Mouse (Mus musculus) MEL (cell line): Measurements from ENCODE around the gene Lgr5. TPM values are rescaled to one million over a fixed set of nuclear protein-coding genes. Genes with fewer than 3 reads are reported as not detected.

ENCODE experiments used
- DNase-seq: peaks from one replicate; pipeline ENCODE4 v3.0.0; 2011; ENCODE audit warnings: low read depth, low spot score
- H3K27ac ChIP-seq: 2 replicates; pipeline ENCODE4 v1.5.1; 2012; ENCODE audit warnings: low read depth, mild to moderate bottlenecking, control low read depth, low read length, moderate library complexity; ENCODE audit not compliant: control insufficient read depth
- H3K27me3 ChIP-seq, 2 experiments: fragments of 150-350 bp in 1 of 2; sonication (generic) in 1 of 2; 2 replicates each; pipeline ENCODE4 v1.6.1; 2012; ENCODE audit warnings: low read length in 2 of 2, mild to moderate bottlenecking in 2 of 2, improper control_type of control experiment in 1 of 2, moderate library complexity in 1 of 2; ENCODE audit not compliant: insufficient read depth in 2 of 2, control insufficient read depth in 1 of 2
- H3K36me3 ChIP-seq, 2 experiments: 2 replicates each; pipeline ENCODE4 v1.6.1; 2012 to 2014; ENCODE audit warnings: low read length in 2 of 2, improper control_type of control experiment in 1 of 2, inconsistent platforms in 1 of 2, mild to moderate bottlenecking in 1 of 2; ENCODE audit not compliant: insufficient read depth in 2 of 2, control insufficient read depth in 1 of 2
- H3K4me1 ChIP-seq, 2 experiments: fragments of 150-350 bp in 1 of 2; sonication (generic) in 1 of 2; 2 replicates each; pipeline ENCODE4 v1.6.1; 2012; ENCODE audit warnings: low read length in 2 of 2, improper control_type of control experiment in 1 of 2, mild to moderate bottlenecking in 1 of 2; ENCODE audit not compliant: insufficient read depth in 2 of 2, control insufficient read depth in 1 of 2
- H3K4me3 ChIP-seq, 2 experiments: fragments of 150-350 bp in 1 of 2; sonication (generic) in 1 of 2; 2 replicates each; pipeline ENCODE4 v1.5.1; 2012; ENCODE audit warnings: low read depth in 2 of 2, low read length in 2 of 2, mild to moderate bottlenecking in 2 of 2, moderate library complexity in 2 of 2, control low read depth in 1 of 2, improper control_type of control experiment in 1 of 2; ENCODE audit not compliant: control insufficient read depth in 1 of 2, insufficient read depth in 1 of 2
- H3K79me2 ChIP-seq: 2 replicates; pipeline ENCODE4 v1.6.1; 2012; ENCODE audit warnings: mild to moderate bottlenecking, low read length, moderate library complexity; ENCODE audit not compliant: control insufficient read depth, poor library complexity, insufficient read depth
- H3K9ac ChIP-seq: 2 replicates; pipeline ENCODE4 v1.6.1; 2012; ENCODE audit warnings: low read depth, mild to moderate bottlenecking, control low read depth, low read length, moderate library complexity; ENCODE audit not compliant: control insufficient read depth, poor library complexity, severe bottlenecking
- H3K9me3 ChIP-seq: fragments of 150-350 bp; sonication (generic); replicated peaks from 2 replicates; pipeline ENCODE4 v1.6.1; 2012; ENCODE audit warnings: mild to moderate bottlenecking, low read length, improper control_type of control experiment, moderate library complexity; ENCODE audit not compliant: insufficient read depth
- BHLHE40 ChIP-seq: IDR thresholded peaks from 2 replicates; pipeline ENCODE4 v1.6.1; 2012; ENCODE audit warnings: low read depth, mild to moderate bottlenecking, inconsistent platforms, low read length, improper control_type of control experiment, borderline replicate concordance
- CHD1 ChIP-seq: IDR thresholded peaks from 2 replicates; pipeline ENCODE4 v1.6.1; 2012; ENCODE audit warnings: low read depth, mild to moderate bottlenecking, inconsistent platforms, low read length, improper control_type of control experiment
- CHD2 ChIP-seq: IDR thresholded peaks from 2 replicates; pipeline ENCODE4 v1.6.1; 2011; ENCODE audit warnings: low read length, improper control_type of control experiment
- CTCF ChIP-seq, 3 experiments: IDR thresholded peaks in 2 of 3; conservative IDR thresholded peaks in 1 of 3; 2 replicates each; pipeline ENCODE4 v1.5.1; 2011 to 2012; ENCODE audit warnings: low read length in 3 of 3, low read depth in 2 of 3, mild to moderate bottlenecking in 2 of 3, improper control_type of control experiment in 1 of 3, inconsistent platforms in 1 of 3, mixed read lengths in 1 of 3, moderate library complexity in 1 of 3; ENCODE audit not compliant: control insufficient read depth in 1 of 3, insufficient read depth in 1 of 3, poor library complexity in 1 of 3, severe bottlenecking in 1 of 3
- ELF1 ChIP-seq: IDR thresholded peaks from 2 replicates; pipeline ENCODE4 v1.6.1; 2014; ENCODE audit warnings: low read depth, mild to moderate bottlenecking, inconsistent platforms, low read length, improper control_type of control experiment, moderate library complexity
- GABPA ChIP-seq: IDR thresholded peaks from 2 replicates; pipeline ENCODE4 v1.6.1; 2012; ENCODE audit warnings: low read depth, mild to moderate bottlenecking, inconsistent platforms, low read length, improper control_type of control experiment, moderate library complexity
- GATA1 ChIP-seq: IDR thresholded peaks from 2 replicates; pipeline ENCODE4 v1.6.1; 2011; ENCODE audit warnings: low read depth, low read length, improper control_type of control experiment
- HCFC1 ChIP-seq: IDR thresholded peaks from 2 replicates; pipeline ENCODE4 v1.6.1; 2012; ENCODE audit warnings: low read depth, mild to moderate bottlenecking, inconsistent platforms, low read length, improper control_type of control experiment, moderate library complexity
- KAT2A ChIP-seq: conservative IDR thresholded peaks from 2 replicates; pipeline ENCODE4 v1.6.1; 2012; ENCODE audit warnings: low read depth, low read length, improper control_type of control experiment, inconsistent platforms
- MAZ ChIP-seq: IDR thresholded peaks from 2 replicates; pipeline ENCODE4 v1.6.1; 2012; ENCODE audit warnings: low read depth, mild to moderate bottlenecking, inconsistent platforms, low read length, improper control_type of control experiment
- MEF2A ChIP-seq: IDR thresholded peaks from 2 replicates; pipeline ENCODE4 v1.6.1; 2014; ENCODE audit warnings: low read depth, mild to moderate bottlenecking, inconsistent platforms, low read length, improper control_type of control experiment; ENCODE audit not compliant: poor library complexity, insufficient replicate concordance, severe bottlenecking; ENCODE audit errors: extremely low read depth
- MYB ChIP-seq: IDR thresholded peaks from 2 replicates; pipeline ENCODE4 v1.6.1; 2011; ENCODE audit warnings: mild to moderate bottlenecking, low read depth, low read length, improper control_type of control experiment
- SMC3 ChIP-seq: IDR thresholded peaks from 2 replicates; pipeline ENCODE4 v1.6.1; 2011; ENCODE audit warnings: low read depth, low read length, improper control_type of control experiment
- TBP ChIP-seq: IDR thresholded peaks from 2 replicates; pipeline ENCODE4 v1.8.0; 2011; ENCODE audit warnings: low read depth, low read length, improper control_type of control experiment
- TCF12 ChIP-seq: IDR thresholded peaks from 2 replicates; pipeline ENCODE4 v1.6.1; 2014; ENCODE audit warnings: low read depth, mild to moderate bottlenecking, inconsistent platforms, low read length, improper control_type of control experiment, moderate library complexity
- ZC3H11A ChIP-seq: IDR thresholded peaks from 2 replicates; pipeline ENCODE4 v1.6.1; 2012; ENCODE audit warnings: low read depth, mild to moderate bottlenecking, inconsistent platforms, low read length, improper control_type of control experiment
- ZMIZ1 ChIP-seq: IDR thresholded peaks from 2 replicates; pipeline ENCODE4 v1.6.1; 2012; ENCODE audit warnings: low read depth, mild to moderate bottlenecking, inconsistent platforms, low read length, improper control_type of control experiment, moderate library complexity
- polyA plus RNA-seq, 2 experiments: library from polyadenylated mRNA; stranded (reverse) in 1 of 2; unstranded in 1 of 2; fragments of >175 nt in 1 of 2; fragments of >200 nt in 1 of 2; gene quantifications; 2 replicates each; pipeline versions ENCODE4 v1.2.1 to v1.2.4; 2012; ENCODE audit warnings: low replicate concordance in 2 of 2, low read depth in 1 of 2; ENCODE audit not compliant: insufficient read length in 2 of 2, insufficient read depth in 1 of 2, missing spikeins in 1 of 2
- total RNA-seq: library from RNA; depleted of rRNA; stranded (reverse); fragments of 300-350 nt; gene quantifications from 2 replicates; pipeline ENCODE4 v1.2.3, GENCODE M21; 2012

Lgr5 gene
- total and polyA plus RNA-seq, 3 experiments = not detected

DNA sequence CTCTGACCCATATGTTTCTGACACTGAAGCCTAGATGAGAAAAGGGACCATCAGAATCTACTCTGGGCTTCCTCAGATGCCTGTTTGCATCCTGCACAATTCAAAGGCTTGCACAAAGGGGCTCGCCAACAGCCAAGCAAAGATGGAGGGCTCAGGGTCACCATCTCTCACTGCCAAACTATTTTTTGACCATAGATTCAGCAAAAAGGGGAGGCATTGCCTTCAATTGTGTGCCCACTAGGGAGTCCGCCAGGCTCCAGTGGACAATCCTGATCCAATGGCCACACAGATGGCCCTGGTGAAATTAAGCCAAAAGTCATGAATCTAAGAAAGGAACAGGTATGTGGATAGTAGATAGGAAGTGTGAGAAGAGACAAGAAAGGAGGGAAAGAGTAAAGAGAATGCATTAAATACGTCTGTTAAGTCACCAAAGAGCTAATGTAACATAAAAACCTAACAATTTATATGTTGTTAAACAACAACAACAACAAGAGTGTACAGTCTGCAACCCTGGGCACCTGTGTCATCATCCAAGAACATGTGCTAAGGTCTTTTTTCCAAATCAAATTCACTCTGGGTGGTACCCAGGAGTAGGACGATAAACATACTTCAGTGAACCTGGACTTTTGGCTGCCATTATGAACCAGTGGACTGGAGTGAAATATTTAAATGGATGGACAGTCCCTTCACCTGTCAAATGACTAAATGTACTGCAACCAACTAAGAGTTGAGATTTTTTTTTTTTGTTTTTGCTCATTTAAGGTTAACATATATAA lies 24.5 kb downstream of the Lgr5 start:
- DNase-seq = no peak
- TF ChIP-seq SMC3 = no peak
- TF ChIP-seq CTCF (IDR thresholded peaks at IDR 0.05 in 2 of 3, conservative IDR thresholded peaks at IDR 0.05 in 1 of 3; ENCODE audit: control insufficient read depth in 1 of 3, insufficient read depth in 1 of 3, low read depth in 2 of 3, low read length in 3 of 3, poor library complexity in 1 of 3, severe bottlenecking in 1 of 3) = no peak
- TF ChIP-seq TBP = no peak
- TF ChIP-seq GATA1 = no peak
- TF ChIP-seq TCF12 = no peak
- no peak for TF ChIP-seq BHLHE40
- no peak for TF ChIP-seq ZMIZ1
- TF ChIP-seq ELF1 = no peak
- TF ChIP-seq HCFC1 = no peak
- no peak for TF ChIP-seq MEF2A
- TF ChIP-seq KAT2A = no peak
- TF ChIP-seq MYB = no peak
- no peak for TF ChIP-seq GABPA
- no peak for TF ChIP-seq CHD1
- no peak for TF ChIP-seq CHD2
- TF ChIP-seq ZC3H11A = no peak
- TF ChIP-seq, all 39 proteins: peak for 0
- Histone ChIP-seq H3K27ac (no peak overlapping the region), H3K9ac (no peak overlapping the region), H3K4me3 (no peak overlapping the region), H3K4me1 (no peaks in the 10 kb centered on the region), H3K36me3 (no peaks in the 10 kb centered on the region), H3K9me3 (no peaks in the 10 kb centered on the region), H3K79me2 (no peaks in the 10 kb centered on the region), H3K27me3 (no peaks in the 10 kb centered on the region; a peak in 1 of 4 replicates)

DNA sequence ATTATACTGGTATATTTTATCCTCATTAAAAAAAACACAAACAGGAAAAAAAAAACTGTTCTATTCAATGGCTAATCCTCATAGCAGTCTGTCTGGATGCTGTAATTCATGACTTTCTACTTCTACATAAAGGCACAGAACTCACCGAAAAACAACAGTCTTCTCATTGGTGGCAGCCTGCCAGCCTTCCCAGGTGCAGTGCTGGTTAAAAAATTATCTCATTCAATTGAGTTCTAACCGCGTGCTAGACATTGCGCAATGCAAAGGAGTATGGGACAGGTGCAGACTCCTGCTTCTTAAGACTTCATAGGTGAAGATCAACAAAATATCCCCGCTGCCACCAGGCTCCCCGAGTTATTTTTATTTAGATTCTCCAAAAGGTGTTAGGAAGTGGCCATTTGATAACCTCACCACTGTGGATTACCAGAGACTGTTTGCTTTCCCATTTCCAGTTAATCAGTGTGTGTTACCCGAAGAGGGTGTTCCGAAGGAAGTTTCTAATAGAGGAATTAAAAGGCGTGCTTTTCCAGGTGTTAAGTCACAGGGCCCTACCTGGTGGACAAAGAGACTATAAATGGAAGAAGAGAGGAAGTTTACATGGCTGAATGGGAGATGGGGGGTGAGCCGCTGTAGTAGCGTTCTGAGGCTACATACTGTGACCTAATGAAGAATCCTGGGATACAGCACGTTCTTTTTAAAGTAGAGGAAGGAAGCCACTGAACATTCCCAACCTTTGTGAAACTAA lies 26.3 kb downstream of the Lgr5 start:
- no peak overlapping the region for H3K9ac ChIP-seq
- H3K79me2 ChIP-seq = no peaks in the 10 kb centered on the region
- DNase-seq = no peak
- H3K4me1 ChIP-seq = no peaks in the 10 kb centered on the region
- H3K9me3 ChIP-seq = no peaks in the 10 kb centered on the region
- no peaks in the 10 kb centered on the region for H3K36me3 ChIP-seq
- no peaks in the 10 kb centered on the region; a peak in 1 of 4 replicates for H3K27me3 ChIP-seq
- TF ChIP-seq MAZ (no peak), TCF12 (peak; percentile 23; the same call in 1 of the 2 replicates)
- TF ChIP-seq, all 39 proteins: peak for 1
- Histone ChIP-seq H3K4me3 (no peak overlapping the region), H3K27ac (no peak overlapping the region)
